Mouse (Mus musculus): ENCODE results near the gene Akr1d1.

Gene Akr1d1

GRCm38 (mm10) chr6:37612603-37613284 lies 82.8 kb downstream of the Akr1d1 start:
- in situ Hi-C loops (cut with MboI, MseI): no loop called here

DNA sequence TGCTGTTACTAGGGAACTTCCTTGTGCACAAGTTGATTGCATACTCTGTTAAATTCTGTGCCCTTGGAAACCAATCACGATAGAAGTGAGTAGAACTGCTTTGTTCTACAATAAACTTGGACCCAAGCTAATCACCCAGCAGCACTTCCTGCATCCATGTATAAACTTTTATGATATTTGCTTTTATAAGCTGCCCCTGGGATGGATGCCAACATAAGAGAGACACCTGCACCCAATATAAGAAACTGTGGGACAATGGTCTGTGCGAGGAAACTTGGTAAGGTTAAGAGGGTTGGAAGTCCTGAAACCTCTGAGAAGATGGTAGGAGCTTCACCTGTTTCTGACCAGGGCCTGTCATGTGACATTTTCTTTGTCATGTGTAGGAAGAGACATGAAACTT lies 85.5 kb downstream of the Akr1d1 start:
- in situ Hi-C loops (cut with MboI, MseI): no loop called here

GRCm38 (mm10) chr6:37616136-37616535 lies 86.2 kb downstream of the Akr1d1 start:
- in situ Hi-C loops (cut with MboI, MseI): no loop called here

DNA sequence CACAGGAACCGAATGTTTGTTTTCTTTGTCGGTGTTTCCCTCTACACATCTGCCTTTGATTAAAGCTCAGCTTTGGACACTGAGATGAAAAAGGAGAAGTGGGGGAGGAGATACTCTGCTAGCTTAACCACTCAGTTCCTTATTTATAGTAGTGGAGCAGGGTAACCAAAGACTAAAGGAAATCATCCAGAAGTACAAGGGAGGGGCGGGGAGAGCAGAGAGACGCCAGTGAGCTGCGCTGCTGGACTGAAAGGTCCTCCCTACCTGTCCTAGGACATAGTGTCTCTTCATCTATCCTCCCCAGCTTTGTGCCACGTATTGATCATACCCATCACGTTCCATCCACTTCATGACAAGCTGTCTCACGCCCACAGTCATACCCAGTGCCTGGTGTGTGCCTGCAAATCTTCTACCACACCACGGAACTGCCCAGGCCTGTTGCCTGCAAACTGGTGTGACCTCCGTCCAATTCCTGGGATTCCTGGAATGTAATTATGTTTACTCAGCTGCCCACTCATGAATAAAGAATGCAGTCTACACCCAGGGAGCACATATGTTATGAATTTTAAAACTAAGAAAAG lies 87.5 kb downstream of the Akr1d1 start:
- in situ Hi-C loops (cut with MboI, MseI): no loop called here
